Mouse (Mus musculus) E14TG2a.4 (cell line): ENCODE data around the gene Cnot4.

Source experiments
- CTCF ChIP-seq: conservative IDR thresholded peaks from 2 replicates; pipeline ENCODE4 v1.5.1; 2014; ENCODE audit warnings: low read length
- POU5F1 ChIP-seq: IDR thresholded peaks from 2 replicates; pipeline ENCODE4 v1.6.1; 2014; ENCODE audit warnings: low read length, borderline replicate concordance

- TF ChIP-seq CTCF (no peak), POU5F1 (no peak)
Measured at GRCm38 (mm10) chr6:35133246-35133578, 312 bp downstream of the Cnot4 start.
